Mouse (Mus musculus) lung, postnatal 0 days (tissue): Measurements from ENCODE around the gene Dusp9.

ENCODE experiments used
- CTCF ChIP-seq: IDR thresholded peaks from 2 replicates; pipeline ENCODE4 v1.5.1; 2016; ENCODE audit warnings: antibody characterized with exemption, mild to moderate bottlenecking
- EP300 ChIP-seq: IDR thresholded peaks from 2 replicates; pipeline ENCODE4 v1.6.1; 2016; ENCODE audit warnings: antibody characterized with exemption, mild to moderate bottlenecking, control low read depth

DNA sequence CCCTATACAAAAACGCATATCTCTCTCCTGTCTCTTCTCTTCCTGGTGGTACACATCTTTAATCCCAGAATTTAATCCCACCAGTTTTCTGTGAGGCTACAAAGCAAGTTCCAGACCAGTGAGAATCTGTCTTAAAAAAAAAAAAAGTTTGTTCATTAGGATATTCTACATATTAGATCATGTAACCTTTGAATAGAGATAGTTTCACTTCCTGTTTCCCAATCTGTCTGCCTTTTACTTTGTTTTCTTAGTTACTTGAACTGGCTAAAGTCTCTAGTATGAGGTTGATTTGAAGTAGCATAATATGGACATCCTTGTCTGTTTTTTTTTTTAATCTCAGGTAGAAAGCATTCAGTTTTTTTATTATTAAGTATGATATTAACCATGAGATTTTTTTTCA is 37.8 kb upstream of the Dusp9 start:
- TF ChIP-seq EP300 (no peak), CTCF (no peak)
